Mouse (Mus musculus) fibroblast of lung, adult 2 months (primary cell): ENCODE measurements around the gene Yeats2.
A peak's percentile ranks its signal among the peaks of the same experiment; 100 is the strongest.
"Not testable (repeated sequence)": the region's sequence is repeated elsewhere in the genome, so short reads cannot be mapped to it uniquely, and the experiment has no call there.

Experiments used
- DNase-seq: peaks from one replicate; pipeline ENCODE4 v3.0.0-alpha.2; 2011; ENCODE audit warnings: low read depth

The Yeats2 gene

DNA sequence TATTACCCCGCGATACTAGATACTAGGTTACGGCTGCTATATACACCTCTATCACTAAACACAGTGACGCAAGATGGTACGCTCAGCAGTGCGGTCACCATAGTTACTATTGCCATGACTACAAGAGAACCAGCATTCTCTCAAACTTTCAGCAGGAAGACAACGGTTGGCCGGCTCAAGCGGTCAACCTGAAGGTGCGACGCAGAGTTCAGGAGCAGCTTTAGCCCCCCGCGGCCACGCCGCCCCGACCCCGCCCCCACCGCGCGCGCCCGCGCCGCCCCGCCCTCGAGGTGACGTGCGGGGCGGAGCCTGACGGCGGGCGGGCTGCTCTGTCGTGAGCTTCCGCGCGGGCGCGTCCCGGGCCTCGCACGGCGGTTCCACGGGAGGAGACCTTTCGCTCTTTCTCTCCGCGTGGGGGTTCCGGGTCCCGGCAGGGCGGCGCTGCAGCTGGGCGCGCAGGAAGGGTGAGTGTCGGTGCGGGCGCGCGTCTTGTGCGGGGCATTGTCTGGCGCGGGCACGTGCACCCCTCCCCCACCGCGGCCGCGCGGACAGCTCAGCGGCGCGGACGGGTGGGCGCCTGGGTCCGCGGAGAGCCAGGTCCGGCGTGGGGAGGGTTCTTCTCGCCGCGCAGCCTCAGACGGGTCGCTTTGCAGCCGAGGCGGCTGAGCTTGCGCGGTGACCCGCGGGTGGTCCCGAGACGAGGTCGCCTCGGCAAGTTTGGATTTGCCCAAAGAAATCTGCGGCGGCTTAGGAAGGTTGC is at the start of gene Yeats2:
TSS of gene Yeats2 (plus strand) at position 292 of the 760 bp plus-strand sequence.
- peak; percentile 19 for DNase-seq

DNA sequence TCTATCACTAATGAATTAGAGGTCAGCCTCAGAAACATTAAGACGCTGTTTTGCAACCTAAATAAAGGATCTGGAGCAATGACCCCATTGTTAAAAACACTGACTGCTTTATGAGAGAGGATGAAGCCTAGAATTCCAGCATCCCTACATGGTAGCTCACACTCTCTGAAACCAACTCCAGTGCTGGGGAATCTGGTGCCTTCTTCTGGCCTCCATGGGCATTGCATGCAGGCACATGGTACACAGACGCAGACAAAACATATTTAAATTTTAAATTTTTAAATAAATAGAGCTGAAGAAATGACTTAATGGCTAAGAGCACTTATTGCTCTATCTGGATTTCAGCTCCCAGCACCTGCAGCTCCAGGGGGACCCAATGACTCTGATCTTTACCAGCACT is 44.9 kb upstream of the Yeats2 start:
- DNase-seq: no peak

DNA sequence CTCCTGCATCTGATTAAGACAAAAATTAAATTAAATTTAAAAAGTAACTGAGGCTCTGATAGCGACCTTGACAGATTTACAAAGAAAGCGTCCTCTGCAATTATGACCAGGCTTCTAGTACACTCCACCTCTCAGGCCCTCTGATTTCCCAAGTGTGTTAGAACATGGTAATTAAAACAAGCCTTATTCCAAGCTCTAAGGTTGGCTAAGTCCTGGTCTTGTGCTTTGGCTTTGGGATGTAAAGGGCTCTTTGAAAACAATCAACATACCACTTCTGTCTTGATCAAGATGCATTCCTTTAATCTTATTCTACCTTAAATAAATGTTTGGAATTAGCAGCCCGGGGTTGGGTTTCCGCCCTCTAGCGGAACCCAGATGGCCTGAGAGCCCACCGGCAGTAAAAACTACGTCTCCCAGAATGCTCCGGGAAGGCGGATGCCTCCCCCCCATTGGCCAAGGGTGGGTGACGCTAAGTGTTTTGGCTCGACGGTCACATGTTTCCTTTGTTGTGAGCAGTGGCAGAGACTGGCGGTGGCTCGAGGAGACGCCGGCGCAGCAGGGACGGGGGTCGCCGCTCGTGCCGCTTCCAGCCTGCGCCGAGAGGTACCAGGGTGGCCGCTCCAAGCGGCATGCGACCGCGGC is 43.7 kb upstream of the Yeats2 start, which contains the start of gene Klhl24:
TSS of gene Klhl24 (plus strand) at position 474 of the 642 bp plus-strand sequence.
- DNase-seq: peak; percentile 90

DNA sequence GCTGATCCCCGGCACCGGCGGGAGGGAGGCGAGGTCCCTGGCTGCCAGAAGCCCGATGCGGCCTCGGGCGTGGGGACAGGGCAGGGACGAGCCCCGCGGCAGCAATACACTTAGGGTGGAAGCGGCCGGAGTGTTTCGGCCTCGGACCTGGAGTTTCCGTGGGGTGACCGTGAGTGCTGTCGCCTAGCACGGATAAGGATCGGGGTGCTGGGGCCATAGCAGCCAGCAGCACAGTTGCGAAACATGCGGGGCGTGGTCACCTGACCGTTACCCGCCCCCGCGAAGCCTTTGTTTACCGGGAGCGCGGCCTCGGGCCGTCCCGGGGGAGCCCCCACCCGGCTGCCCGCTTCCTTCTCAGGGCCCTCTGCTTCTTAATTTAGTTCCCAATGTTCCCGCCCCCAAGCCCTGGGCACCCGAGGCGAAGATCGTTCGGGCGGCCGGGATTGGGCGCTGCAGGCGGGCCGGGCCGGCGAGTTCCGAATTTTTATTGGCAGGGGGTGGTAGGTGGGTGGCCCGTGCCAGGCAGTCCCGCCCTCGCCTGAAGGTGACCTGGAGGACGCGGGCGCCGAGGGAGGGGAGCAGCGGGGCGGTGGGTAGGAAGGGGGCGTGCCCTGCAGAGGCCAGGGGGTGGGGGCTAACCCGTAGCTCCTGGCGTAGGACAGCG is 43.0 kb upstream of the Yeats2 start:
- DNase-seq: peak; percentile 72

DNA sequence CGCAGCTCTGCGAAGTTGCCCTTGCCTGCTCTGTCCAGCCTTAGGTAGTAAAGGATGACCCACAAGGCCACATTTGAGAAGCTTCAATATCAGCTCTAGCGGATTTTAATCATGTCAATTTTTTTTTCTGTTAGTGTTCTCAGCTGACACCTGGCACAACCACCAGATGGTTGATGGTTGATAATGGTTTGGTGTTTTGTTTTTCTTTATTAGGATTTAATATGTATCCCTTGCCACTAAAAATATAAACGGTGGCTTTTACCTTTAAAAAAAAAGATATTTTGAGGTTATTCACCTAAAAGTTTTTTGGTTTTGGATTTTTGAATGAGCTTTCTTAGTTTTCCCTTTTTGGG is 42.5 kb upstream of the Yeats2 start:
- DNase-seq: no peak

DNA sequence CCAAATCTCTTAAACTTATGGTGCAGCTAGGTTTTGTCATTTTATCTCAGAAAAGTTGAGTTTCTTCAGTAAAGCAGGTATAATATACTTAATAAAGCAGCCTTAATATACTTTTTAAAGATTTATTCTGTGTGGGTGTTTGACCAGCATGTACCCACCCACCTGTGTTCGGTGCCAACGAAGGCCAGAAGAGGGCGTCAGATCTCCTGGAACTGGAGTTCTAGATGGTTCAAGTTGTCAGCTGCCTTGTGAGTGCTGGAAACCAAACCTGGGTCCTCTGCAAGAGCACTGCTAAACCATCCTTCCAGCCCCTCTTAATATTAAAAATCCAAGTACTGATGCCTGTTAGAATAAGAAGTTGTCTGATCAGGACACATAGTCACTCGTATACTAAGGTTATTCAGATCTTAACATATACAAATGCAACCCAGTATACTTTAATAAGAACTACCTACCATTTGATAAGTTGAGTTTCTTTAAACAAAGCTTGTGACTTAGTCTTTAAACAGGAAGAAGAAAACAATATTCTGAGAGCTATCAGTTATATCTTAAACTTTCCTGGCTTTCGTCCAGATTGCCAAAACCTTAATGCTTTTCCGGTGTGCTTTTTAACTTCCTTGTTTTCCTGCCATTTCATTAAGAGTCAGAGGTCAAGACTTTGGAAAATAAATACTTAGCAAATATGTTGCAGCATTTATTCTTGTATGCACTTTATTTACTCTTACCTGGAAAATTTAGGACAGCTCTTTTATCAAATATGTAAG is 41.8 kb upstream of the Yeats2 start:
- DNase-seq: no peak

DNA sequence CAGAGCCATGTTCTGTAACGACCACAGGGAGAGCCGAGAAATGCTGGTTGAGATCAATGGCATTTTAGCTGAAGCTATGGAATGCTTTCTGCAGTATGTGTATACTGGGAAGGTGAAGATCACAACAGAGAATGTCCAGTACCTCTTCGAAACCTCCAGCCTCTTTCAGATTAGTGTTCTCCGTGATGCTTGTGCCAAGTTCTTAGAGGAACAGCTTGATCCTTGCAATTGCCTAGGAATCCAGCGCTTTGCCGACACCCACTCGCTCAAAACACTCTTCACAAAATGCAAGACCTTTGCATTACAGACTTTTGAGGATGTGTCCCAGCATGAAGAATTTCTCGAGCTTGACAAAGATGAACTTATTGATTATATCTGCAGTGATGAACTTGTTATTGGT is 33.9 kb upstream of the Yeats2 start:
- DNase-seq: no peak

DNA sequence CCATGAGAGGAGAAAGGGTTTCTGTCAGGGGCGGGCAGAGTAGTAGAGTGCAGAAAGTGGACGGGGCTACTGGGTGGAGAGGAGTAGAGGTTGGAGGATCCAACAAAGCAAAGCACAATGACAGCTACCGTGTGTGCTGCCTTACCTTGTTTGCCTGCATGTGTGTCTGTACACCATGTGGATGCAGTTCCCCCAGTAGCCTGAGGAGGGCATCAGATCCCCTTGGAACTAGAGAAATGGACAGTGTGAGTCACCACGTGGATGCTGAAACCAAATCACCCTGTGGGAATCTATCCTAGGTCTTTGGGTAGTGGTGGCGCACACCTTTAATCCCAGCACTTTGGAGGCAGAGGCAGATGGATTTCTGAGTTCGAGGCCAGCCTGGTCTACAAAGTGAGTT is 31.9 kb upstream of the Yeats2 start:
- no peak for DNase-seq

DNA sequence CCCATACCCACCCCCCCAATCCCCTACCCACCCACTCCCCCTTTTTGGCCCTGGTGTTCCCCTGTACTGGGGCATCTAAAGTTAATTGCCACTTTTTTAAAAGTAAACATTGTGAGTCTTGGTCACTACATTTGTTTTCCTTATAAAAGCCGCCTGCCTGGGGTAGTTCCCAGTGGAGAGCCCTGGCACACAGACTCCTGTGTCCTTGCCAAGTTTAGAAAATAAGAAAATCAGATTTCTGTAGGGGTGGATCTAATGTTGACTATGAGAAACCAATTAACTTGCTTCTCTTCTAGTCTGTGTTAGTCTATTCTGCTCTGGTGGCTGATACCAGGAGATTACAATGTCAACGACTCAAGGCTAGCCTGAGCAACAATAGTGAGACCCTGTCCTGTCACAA is 28.2 kb upstream of the Yeats2 start:
- no peak for DNase-seq

DNA sequence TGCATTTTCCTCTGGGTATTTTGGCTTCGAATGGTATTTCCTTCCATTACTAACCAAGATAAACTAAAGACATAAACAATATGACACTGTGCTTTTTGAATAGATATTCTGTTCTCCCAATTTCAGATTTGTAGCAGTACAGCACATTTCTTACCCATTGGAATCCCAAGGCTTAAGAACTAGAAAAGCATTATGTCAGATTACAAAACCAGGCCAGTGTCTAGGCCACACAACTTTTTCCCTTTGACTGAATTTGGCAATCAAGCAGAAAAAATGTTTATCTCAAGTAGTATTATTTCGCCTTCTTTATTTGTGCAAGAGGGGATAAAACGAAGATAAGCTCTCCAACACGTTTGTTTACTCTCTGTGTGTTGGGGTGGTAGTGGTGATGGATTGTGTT is 24.8 kb upstream of the Yeats2 start:
- peak; percentile 31 for DNase-seq

DNA sequence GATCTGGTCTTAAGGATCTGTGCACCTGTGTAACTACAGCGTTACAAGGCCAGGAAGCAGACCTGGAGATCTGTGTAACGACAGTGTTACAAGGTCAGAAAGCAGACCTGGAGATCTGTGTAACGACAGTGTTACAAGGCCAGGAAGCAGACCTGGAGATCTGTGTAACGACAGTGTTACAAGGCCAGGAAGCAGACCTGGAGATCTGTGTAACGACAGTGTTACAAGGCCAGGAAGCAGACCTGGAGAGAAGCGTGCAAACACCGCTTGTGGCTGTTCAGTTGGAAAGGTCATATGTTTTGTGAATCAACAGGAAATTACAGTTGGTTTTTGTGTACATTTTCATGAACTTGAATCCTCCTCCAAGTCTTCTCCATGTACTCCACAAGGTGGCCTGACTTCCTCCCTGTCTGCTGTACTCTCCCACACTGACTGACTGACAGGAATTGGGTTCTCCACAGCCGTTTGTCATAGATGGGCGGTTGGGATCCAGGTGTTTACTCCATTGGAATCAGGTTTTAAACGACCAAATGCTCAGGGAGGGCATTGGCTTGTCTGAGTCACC is 14.5 kb upstream of the Yeats2 start:
- DNase-seq: not testable (repeated sequence)

DNA sequence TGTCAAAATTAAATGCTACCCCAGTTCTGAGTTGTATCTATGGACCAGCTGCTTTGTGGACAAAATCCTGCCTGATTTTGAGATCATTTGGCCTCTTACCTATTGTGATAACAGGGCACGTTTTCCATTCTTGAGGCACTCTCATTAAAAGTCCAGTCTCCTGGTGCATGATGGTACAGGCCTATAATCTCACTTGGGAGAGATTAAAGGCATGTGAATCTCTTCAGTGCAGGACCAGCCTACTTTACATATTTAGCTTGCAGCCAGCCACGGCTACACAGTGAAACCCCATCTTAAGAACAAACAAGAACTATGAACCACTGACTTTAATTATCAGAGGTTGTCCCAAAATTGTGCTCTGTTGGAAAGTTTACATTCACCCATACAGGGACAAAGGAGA is 10.5 kb upstream of the Yeats2 start:
- no peak for DNase-seq

DNA sequence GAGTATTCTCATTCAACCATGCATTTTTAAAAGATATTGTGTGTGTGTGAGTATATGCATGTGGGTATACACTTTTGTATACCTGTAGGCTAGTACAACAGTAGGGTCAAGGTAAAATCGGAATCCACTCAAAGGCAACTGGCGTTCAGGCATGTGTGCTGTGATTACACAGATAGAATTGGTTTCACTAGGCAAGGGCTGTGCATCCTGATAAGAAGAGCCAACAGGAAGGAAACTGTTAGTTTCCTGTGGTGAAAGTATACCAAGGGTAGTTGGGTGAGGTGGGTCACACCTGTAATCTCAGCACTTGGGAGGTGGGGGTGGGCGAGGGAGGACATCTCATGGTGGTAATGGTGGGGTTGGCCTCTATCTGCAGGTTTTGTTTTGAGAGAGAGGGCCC is 3.7 kb downstream of the Yeats2 start:
- no peak for DNase-seq

DNA sequence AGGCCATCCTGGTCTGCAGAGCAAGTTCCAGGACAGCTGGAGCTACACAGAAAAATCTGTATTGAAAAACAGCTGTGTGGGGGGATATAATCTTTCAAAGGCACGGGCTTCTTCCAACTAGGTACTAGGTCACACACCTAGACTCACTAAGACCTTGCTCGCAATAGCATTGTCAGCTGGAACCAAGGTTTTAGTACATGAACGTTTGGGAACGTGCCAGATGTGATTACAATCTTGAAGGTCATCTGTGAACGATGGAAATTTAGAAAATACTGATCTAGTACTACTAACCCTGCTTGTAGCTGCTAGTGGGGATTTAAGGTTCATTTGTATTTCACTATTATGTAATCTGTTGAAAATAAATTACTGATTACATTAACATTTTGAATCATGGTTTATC is 11.1 kb downstream of the Yeats2 start:
- no peak for DNase-seq

DNA sequence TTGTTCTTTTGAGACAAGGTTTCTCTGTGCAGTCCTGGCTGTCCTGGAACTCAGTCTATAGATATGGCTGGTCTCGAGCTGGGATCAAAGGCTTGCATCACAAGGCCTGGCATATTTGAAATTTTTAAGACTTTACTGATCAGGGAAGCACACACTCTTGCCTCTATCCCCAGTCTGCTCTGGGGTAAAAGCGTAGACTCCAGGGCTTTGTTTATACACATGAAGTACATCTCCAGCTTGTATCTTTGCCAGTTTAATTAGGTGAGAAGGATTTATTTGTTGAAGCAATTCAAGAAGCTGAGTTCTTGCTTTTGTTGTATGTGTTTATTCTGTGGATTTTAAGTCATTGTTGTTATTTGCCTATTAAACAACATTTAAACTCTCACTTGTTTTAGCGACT is 12.9 kb downstream of the Yeats2 start:
- no peak for DNase-seq

DNA sequence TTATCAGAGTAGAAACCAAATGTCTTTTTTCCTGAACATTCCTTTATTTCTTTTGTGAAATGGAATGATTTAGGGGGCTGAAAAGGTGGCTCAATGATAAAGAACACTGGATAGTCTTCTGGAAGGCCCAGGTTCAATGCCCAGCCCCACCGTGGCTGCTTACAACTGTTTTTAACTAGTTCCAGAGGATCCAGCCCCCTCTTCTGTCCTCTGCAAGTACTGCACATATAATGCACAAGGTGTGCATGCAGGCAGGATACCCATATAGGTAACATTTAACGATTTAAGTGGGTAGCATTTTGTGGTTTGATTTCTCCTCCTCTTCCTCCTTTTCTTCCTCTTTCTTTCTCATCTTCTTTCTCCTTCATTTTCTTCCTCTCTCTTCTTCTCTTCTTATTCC is 19.3 kb downstream of the Yeats2 start:
- DNase-seq: no peak

DNA sequence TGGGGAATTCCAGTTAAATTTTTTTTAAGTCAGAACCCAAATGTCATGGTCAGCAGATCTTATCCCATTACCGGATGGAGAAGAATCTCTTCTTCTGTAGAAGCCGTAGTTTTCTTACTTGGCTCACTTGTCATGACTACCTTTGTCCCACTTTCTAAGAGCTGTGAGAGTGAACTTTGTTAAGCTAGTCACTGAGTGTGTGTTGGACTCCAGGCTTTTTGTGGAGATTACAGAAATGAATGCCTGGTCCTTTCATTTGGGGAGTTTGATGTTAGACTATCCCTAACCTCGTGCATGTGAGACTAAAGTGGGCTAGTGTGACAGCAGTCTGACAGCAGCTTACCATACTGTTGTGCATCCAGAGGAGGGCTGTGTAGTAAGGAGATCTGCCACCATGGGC is 28.2 kb downstream of the Yeats2 start:
- DNase-seq: no peak

DNA sequence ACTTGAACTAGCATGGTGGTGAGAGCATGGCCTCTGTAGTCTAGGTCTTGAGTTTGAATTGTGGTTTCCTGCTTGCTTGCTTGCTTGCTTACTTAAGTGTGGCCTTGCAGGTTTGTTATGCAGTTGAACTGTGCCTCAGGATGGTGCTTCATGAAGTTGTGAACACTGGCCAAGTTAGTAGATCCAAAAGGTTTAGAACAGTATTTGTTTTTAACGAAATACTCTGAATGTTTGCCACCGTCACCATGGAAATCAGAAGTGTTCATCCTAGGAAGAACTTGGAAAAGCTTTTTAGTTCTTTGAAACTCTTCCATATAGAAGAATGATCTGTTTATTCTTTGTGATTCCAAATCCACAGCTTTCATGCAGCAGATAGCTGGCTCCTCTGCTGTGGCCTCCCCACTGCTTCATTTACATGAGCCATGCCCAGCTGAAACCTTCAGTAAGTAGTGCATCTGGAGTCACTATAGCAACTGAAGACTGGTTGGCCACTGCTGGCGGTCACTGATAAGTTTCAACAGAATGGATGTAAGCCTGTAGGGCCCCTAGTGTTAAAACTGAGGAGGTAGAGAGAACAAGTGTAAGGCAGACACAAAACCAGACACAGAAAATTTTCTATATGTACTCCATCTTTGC is 28.7 kb downstream of the Yeats2 start:
- peak; percentile 15 for DNase-seq

DNA sequence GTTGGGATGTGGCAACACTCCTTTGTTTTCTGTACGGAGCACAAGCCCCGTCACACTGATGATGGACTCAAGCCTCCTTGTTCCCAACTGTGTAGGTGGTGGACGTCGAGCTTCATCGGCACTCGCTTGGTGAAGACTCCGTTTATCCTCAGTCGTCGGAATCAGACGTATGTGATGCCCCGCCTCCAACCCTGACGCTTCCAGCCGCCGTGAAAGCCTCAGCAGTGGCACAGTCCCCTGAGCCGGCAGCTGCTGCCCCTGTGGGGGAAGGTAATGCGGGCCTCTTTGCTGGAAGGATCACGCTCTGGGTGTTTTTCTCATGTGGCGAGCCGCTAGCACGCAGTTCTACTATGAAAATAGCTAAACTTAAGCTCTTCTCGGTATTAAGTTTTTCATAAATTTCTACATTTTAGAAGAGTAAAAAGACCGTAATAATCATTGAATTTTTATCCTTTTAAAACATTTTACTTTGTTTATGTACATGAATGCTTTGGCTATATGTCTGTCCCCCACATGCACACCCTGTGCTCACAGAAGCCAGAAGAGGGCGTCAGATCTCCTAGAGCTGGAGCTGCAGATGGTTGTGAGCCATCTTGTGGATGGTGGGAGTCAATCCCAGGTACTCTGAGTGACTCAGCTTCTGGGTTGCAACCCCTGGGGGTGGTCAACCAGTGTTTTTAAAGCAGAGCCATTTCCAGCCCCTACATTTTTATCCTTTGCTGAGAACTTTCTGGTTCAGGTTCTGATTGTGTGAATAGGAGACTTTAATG is 38.7 kb downstream of the Yeats2 start:
- no peak for DNase-seq

DNA sequence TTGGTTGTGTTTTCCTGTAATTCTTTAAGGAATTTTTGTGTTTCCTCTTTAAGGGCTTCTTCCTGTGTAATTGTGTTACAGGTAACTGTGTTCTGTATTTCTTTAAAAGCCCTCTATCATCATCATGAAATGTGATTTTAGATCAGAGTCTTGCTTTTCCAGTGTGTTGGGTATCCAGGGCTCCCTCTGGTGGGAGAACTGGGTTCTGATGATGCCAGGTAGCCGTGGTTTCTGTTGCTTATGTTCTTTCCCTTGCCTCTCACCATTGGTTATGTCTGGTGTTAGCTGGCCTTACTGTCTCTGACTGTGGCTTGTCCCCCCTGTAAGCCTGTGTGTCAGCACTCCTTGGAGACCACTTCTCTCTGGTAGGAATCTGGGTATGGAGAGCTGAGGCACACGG is 44.5 kb downstream of the Yeats2 start:
- peak; percentile 14 for DNase-seq
